Mouse (Mus musculus): ENCODE results near the gene Pgm5. TPM values are rescaled to one million over a fixed set of nuclear protein-coding genes. Genes with fewer than 3 reads are reported as not detected.

Pgm5 gene
- polyA plus RNA-seq, 1 experiment from 2014 or later = 1.1 TPM

GRCm38 (mm10) chr19:24752873-24753538 is 108.6 kb downstream of the Pgm5 start:
- no peak overlapping the region for H3K4me3 ChIP-seq
- 77% methylated on average over 7 of the region's 7 CpGs for WGBS
- no peaks in the 10 kb centered on the region for H3K27me3 ChIP-seq (replicated peaks)
- H3K9me3 ChIP-seq = no peaks in the 10 kb centered on the region
- H3K4me1 ChIP-seq = peaks cover 10% of the 10 kb centered on the region
- no peaks in the 10 kb centered on the region for H3K36me3 ChIP-seq
- H3K27ac ChIP-seq = no peak overlapping the region
- no peak overlapping the region for H3K4me2 ChIP-seq (replicated peaks)
- no peak for ATAC-seq (ENCODE audit: low FRiP score, low read depth)
- no peak overlapping the region for H3K9ac ChIP-seq

- Histone ChIP-seq H3K36me3 (no peaks in the 10 kb centered on the region), H3K27me3 (replicated peaks) (no peaks in the 10 kb centered on the region), H3K4me3 (no peak overlapping the region), H3K27ac (no peak overlapping the region), H3K9me3 (no peaks in the 10 kb centered on the region), H3K4me2 (replicated peaks) (no peak overlapping the region), H3K4me1 (no peaks in the 10 kb centered on the region), H3K9ac (no peak overlapping the region)
- no peak for ATAC-seq (ENCODE audit: low FRiP score, low read depth)
- WGBS = 88% methylated on average over 4 of the region's 4 CpGs
Measured at GRCm38 (mm10) chr19:24746266-24746875, 115.3 kb downstream of the Pgm5 start.

GRCm38 (mm10) chr19:24742606-24743005 is 119.0 kb downstream of the Pgm5 start:
- H3K9ac ChIP-seq = no peak overlapping the region
- no peaks in the 10 kb centered on the region for H3K36me3 ChIP-seq
- ATAC-seq (ENCODE audit: low FRiP score, low read depth) = no peak
- H3K9me3 ChIP-seq = no peaks in the 10 kb centered on the region
- H3K4me2 ChIP-seq (replicated peaks) = no peak overlapping the region
- H3K4me1 ChIP-seq = no peaks in the 10 kb centered on the region
- H3K27ac ChIP-seq = no peak overlapping the region
- no peak overlapping the region for H3K4me3 ChIP-seq
- 83% methylated on average over 6 of the region's 6 CpGs for WGBS
- no peaks in the 10 kb centered on the region for H3K27me3 ChIP-seq (replicated peaks)

GRCm38 (mm10) chr19:24738786-24739185 is 122.9 kb downstream of the Pgm5 start:
- H3K9me3 ChIP-seq = no peaks in the 10 kb centered on the region
- no peaks in the 10 kb centered on the region for H3K36me3 ChIP-seq
- H3K4me2 ChIP-seq (replicated peaks) = no peak overlapping the region
- WGBS = 87% methylated on average over 3 of the region's 3 CpGs
- no peak for ATAC-seq (ENCODE audit: low FRiP score, low read depth)
- no peaks in the 10 kb centered on the region for H3K4me1 ChIP-seq
- no peak overlapping the region for H3K9ac ChIP-seq
- no peak overlapping the region for H3K27ac ChIP-seq
- H3K4me3 ChIP-seq = no peak overlapping the region
- H3K27me3 ChIP-seq (replicated peaks) = no peaks in the 10 kb centered on the region

GRCm38 (mm10) chr19:24738026-24738425 is 123.6 kb downstream of the Pgm5 start:
- Histone ChIP-seq H3K9me3 (no peaks in the 10 kb centered on the region), H3K36me3 (no peaks in the 10 kb centered on the region), H3K9ac (no peak overlapping the region), H3K4me3 (no peak overlapping the region), H3K4me2 (replicated peaks) (no peak overlapping the region), H3K27ac (no peak overlapping the region), H3K4me1 (no peaks in the 10 kb centered on the region), H3K27me3 (replicated peaks) (no peaks in the 10 kb centered on the region)
- WGBS = 91% methylated on average over 5 of the region's 5 CpGs
- ATAC-seq (ENCODE audit: low FRiP score, low read depth) = no peak

GRCm38 (mm10) chr19:24735484-24736128 is 126.0 kb downstream of the Pgm5 start:
- no peak overlapping the region for H3K4me2 ChIP-seq (replicated peaks)
- H3K27me3 ChIP-seq (replicated peaks) = no peaks in the 10 kb centered on the region
- no peaks in the 10 kb centered on the region for H3K4me1 ChIP-seq
- H3K27ac ChIP-seq = no peak overlapping the region
- no peak overlapping the region for H3K9ac ChIP-seq
- H3K36me3 ChIP-seq = no peaks in the 10 kb centered on the region
- H3K4me3 ChIP-seq = no peak overlapping the region
- WGBS = 52% methylated on average over 6 of the region's 6 CpGs
- no peak for ATAC-seq (ENCODE audit: low FRiP score, low read depth)
- no peaks in the 10 kb centered on the region for H3K9me3 ChIP-seq

- no peak overlapping the region for H3K4me2 ChIP-seq (replicated peaks)
- no peaks in the 10 kb centered on the region for H3K4me1 ChIP-seq
- H3K9me3 ChIP-seq = no peaks in the 10 kb centered on the region
- H3K9ac ChIP-seq = no peak overlapping the region
- 77% methylated on average over 5 of the region's 5 CpGs for WGBS
- no peaks in the 10 kb centered on the region for H3K27me3 ChIP-seq (replicated peaks)
- no peak overlapping the region for H3K27ac ChIP-seq
- no peaks in the 10 kb centered on the region for H3K36me3 ChIP-seq
- no peak overlapping the region for H3K4me3 ChIP-seq
- ATAC-seq (ENCODE audit: low FRiP score, low read depth) = no peak
Measured at GRCm38 (mm10) chr19:24730661-24731060, 131.0 kb downstream of the Pgm5 start.

GRCm38 (mm10) chr19:24724362-24724761 is 137.3 kb downstream of the Pgm5 start:
- Histone ChIP-seq H3K4me1 (no peaks in the 10 kb centered on the region), H3K4me3 (no peak overlapping the region), H3K4me2 (replicated peaks) (no peak overlapping the region), H3K9me3 (no peaks in the 10 kb centered on the region), H3K27me3 (replicated peaks) (no peaks in the 10 kb centered on the region), H3K9ac (no peak overlapping the region), H3K36me3 (no peaks in the 10 kb centered on the region), H3K27ac (no peak overlapping the region)
- ATAC-seq (ENCODE audit: low FRiP score, low read depth) = no peak
- WGBS = 70% methylated on average over 10 of the region's 10 CpGs

GRCm38 (mm10) chr19:24720448-24720847 is 141.2 kb downstream of the Pgm5 start:
- no peak overlapping the region for H3K27ac ChIP-seq
- H3K36me3 ChIP-seq = no peaks in the 10 kb centered on the region
- H3K4me3 ChIP-seq = no peak overlapping the region
- no peaks in the 10 kb centered on the region for H3K27me3 ChIP-seq (replicated peaks)
- H3K9me3 ChIP-seq = no peaks in the 10 kb centered on the region
- ATAC-seq (ENCODE audit: low FRiP score, low read depth) = no peak
- H3K9ac ChIP-seq = no peak overlapping the region
- H3K4me2 ChIP-seq (replicated peaks) = no peak overlapping the region
- no peaks in the 10 kb centered on the region for H3K4me1 ChIP-seq

GRCm38 (mm10) chr19:24719504-24719903 is 142.2 kb downstream of the Pgm5 start:
- Histone ChIP-seq H3K4me1 (no peaks in the 10 kb centered on the region), H3K4me2 (replicated peaks) (no peak overlapping the region), H3K9ac (no peak overlapping the region), H3K27me3 (replicated peaks) (no peaks in the 10 kb centered on the region), H3K36me3 (no peaks in the 10 kb centered on the region), H3K9me3 (no peaks in the 10 kb centered on the region), H3K4me3 (no peak overlapping the region), H3K27ac (no peak overlapping the region)
- 86% methylated on average over 4 of the region's 4 CpGs for WGBS
- ATAC-seq (ENCODE audit: low FRiP score, low read depth) = no peak

GRCm38 (mm10) chr19:24718021-24718420 is 143.6 kb downstream of the Pgm5 start:
- Histone ChIP-seq H3K4me1 (0 out of 2 replicates have a peak, but pooled peaks cover 3% of the 10 kb centered on the region), H3K27me3 (replicated peaks) (no peaks in the 10 kb centered on the region), H3K36me3 (no peaks in the 10 kb centered on the region), H3K4me3 (no peak overlapping the region), H3K9me3 (no peaks in the 10 kb centered on the region), H3K9ac (no peak overlapping the region), H3K27ac (no peak overlapping the region), H3K4me2 (replicated peaks) (no peak overlapping the region)
- ATAC-seq (ENCODE audit: low FRiP score, low read depth) = no peak
- WGBS = 83% methylated on average over 1 of the region's 1 CpGs

GRCm38 (mm10) chr19:24716303-24717097 is 145.2 kb downstream of the Pgm5 start:
- no peaks in the 10 kb centered on the region for H3K9me3 ChIP-seq
- no peaks in the 10 kb centered on the region for H3K27me3 ChIP-seq (replicated peaks)
- 0 out of 2 replicates have a peak, but pooled peaks cover 3% of the 10 kb centered on the region for H3K4me1 ChIP-seq
- 86% methylated on average over 7 of the region's 7 CpGs for WGBS
- H3K36me3 ChIP-seq = no peaks in the 10 kb centered on the region
- H3K4me3 ChIP-seq = no peak overlapping the region
- no peak overlapping the region for H3K9ac ChIP-seq
- no peak overlapping the region for H3K4me2 ChIP-seq (replicated peaks)
- ATAC-seq (ENCODE audit: low FRiP score, low read depth) = no peak
- H3K27ac ChIP-seq = no peak overlapping the region
